Mouse (Mus musculus): ENCODE results near the gene Ank2. TPM values are rescaled to one million over a fixed set of nuclear protein-coding genes. Genes with fewer than 3 reads are reported as not detected.

The Ank2 gene
- polyA plus RNA-seq, 1 experiment from 2014 or later, result 19.6 TPM

- H3K27me3 ChIP-seq (ENCODE audit: insufficient read depth, low read length), result no peaks in the 10 kb centered on the region
- H3K27ac ChIP-seq (ENCODE audit: low read depth), result no peak overlapping the region
- H3K9me3 ChIP-seq (ENCODE audit: low read depth, low read length), result no peaks in the 10 kb centered on the region
- TF ChIP-seq CTCF (IDR thresholded peaks at IDR 0.05; ENCODE audit: low read depth), result no peak
- H3K4me1 ChIP-seq (ENCODE audit: insufficient read depth), result peaks cover 17% of the 10 kb centered on the region; the same call in 1 of the 2 replicates
- H3K9ac ChIP-seq, result no peak overlapping the region
- no peak for ATAC-seq (ENCODE audit: insufficient read depth)
- no peaks in the 10 kb centered on the region for H3K36me3 ChIP-seq (ENCODE audit: insufficient read depth)
- WGBS, result 46% methylated on average over 1 of the region's 1 CpGs
- no peak for DNase-seq
- no peak overlapping the region for H3K4me2 ChIP-seq
- H3K4me3 ChIP-seq (ENCODE audit: low read depth, low read length), result no peak overlapping the region
Measured at GRCm38 (mm10) chr3:127127611-127128010, 371.5 kb downstream of the Ank2 start.

DNA sequence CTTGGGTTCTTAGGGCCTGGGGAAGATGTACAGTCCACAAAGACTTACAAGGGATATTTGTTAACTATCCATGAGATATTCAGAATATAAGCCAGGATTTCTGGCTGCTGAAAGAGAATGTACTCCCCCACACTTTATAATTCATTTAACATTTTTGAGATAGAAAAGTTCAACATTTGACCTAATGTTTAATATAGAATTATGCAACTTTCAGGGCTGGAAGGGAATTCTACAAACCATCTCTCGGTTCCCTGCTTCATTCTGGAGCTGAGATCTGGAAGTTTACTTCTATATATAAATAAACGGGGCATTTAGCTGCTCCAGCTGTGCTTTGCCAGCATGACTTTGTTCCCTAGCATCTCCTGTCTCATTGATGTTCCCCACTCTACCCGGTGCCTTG lies 372.9 kb downstream of the Ank2 start:
- Histone ChIP-seq H3K36me3 (ENCODE audit: insufficient read depth) (no peaks in the 10 kb centered on the region), H3K4me1 (ENCODE audit: insufficient read depth) (peaks cover 17% of the 10 kb centered on the region; the same call in 1 of the 2 replicates), H3K4me3 (ENCODE audit: low read depth, low read length) (no peak overlapping the region), H3K9me3 (ENCODE audit: low read depth, low read length) (no peaks in the 10 kb centered on the region), H3K27me3 (ENCODE audit: insufficient read depth, low read length) (no peaks in the 10 kb centered on the region), H3K4me2 (no peak overlapping the region), H3K27ac (ENCODE audit: low read depth) (peak overlapping the region; percentile 18; the same call in 1 of the 2 replicates), H3K9ac (no peak overlapping the region)
- ATAC-seq (ENCODE audit: insufficient read depth) (peak; percentile 39; the same call in 1 of the 2 replicates), DNase-seq (peak; percentile 60)
- 21% methylated on average over 3 of the region's 3 CpGs for WGBS
- TF ChIP-seq CTCF (IDR thresholded peaks at IDR 0.05; ENCODE audit: low read depth), result no peak

DNA sequence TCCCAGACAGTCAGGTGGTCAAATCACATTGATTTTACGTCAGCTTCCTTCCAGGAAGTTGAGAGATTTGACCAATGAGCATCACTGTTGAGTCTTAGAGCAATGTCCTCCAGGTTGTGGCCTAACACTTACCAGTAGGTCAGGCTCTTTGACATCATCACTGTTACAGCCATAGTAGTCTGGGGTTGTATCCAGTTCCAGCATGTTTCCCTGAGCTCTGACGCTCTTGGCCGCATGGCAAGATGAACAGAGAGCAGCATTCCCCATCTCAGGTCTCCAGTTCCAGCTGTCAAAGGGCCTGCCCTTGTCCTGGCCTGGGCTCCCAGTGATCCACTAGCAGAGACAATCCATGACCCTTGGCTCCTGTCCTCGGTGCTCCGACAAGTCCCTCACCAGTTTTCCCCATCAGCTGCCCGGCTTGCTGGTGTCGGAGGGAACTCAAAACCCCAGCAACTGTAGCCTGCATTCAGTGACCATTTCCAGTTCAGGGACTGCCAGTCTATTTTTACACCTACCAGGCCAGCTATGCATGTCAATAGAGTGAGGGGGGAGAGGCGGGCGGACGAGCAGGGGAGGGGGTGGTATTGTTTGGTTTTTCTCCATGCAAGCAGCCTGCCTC lies 374.7 kb downstream of the Ank2 start:
- DNase-seq (peak; percentile 23), ATAC-seq (ENCODE audit: insufficient read depth) (peak; percentile 65)
- Histone ChIP-seq H3K36me3 (ENCODE audit: insufficient read depth) (no peaks in the 10 kb centered on the region), H3K27me3 (ENCODE audit: insufficient read depth, low read length) (no peaks in the 10 kb centered on the region), H3K27ac (ENCODE audit: low read depth) (peak overlapping the region; percentile 26; the same call in 1 of the 2 replicates), H3K9ac (no peak overlapping the region), H3K9me3 (ENCODE audit: low read depth, low read length) (no peaks in the 10 kb centered on the region), H3K4me1 (ENCODE audit: insufficient read depth) (peaks cover 17% of the 10 kb centered on the region; the same call in 1 of the 2 replicates), H3K4me2 (peak overlapping the region; percentile 25; the same call in 1 of the 2 replicates), H3K4me3 (ENCODE audit: low read depth, low read length) (no peak overlapping the region)
- TF ChIP-seq CTCF (IDR thresholded peaks at IDR 0.05; ENCODE audit: low read depth), result no peak
- WGBS, result 48% methylated on average over 10 of the region's 10 CpGs

DNA sequence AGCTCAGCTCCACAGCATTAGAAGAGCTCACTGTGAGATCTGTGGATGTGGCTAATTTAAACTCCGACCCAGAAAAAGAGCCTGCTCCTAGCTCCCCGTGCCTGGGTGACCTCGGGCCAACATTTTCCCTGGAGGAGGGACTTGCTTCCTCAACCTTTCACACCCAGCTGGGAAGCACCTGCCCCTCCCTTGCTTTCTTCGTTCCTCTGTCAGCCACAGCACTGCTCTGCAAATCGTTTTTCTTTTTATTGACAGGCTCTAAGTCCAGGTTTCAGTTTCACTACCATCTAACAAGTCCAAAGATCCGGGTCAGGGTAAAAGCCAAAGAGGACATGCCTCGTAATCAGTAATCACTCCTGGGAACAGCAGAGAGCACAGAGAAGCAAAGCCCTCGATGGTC lies 375.8 kb downstream of the Ank2 start:
- 20% methylated on average over 8 of the region's 8 CpGs for WGBS
- TF ChIP-seq CTCF (IDR thresholded peaks at IDR 0.05; ENCODE audit: low read depth), result no peak
- H3K36me3 ChIP-seq (ENCODE audit: insufficient read depth), result no peaks in the 10 kb centered on the region
- H3K27me3 ChIP-seq (ENCODE audit: insufficient read depth, low read length), result no peaks in the 10 kb centered on the region
- no peaks in the 10 kb centered on the region for H3K9me3 ChIP-seq (ENCODE audit: low read depth, low read length)
- ATAC-seq (ENCODE audit: insufficient read depth) (no peak), DNase-seq (no peak)
- H3K9ac ChIP-seq, result no peak overlapping the region
- no peak overlapping the region for H3K27ac ChIP-seq (ENCODE audit: low read depth)
- H3K4me1 ChIP-seq (ENCODE audit: insufficient read depth), result peaks cover 17% of the 10 kb centered on the region; the same call in 1 of the 2 replicates
- H3K4me2 ChIP-seq, result peak overlapping the region; percentile 16; the same call in 1 of the 2 replicates
- H3K4me3 ChIP-seq (ENCODE audit: low read depth, low read length), result no peak overlapping the region

DNA sequence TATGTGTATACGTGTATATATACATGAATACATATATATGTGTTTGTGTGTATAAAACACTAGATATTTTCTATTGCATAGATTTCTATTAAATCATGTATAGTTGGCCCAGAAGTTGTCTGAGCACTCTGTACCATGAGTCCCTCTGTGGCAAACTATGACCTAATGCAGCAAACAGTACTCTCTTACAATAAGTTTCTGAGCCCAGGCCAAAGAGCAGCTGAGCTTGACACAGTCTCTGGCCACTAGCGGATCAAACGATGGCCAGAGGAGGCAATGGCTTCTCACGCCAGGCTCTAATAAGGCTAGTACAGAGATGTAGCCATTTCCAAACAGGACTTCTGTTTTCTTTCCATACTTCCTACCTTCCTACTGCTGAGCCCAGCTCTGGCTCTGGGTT lies 380.4 kb downstream of the Ank2 start:
- no peak overlapping the region for H3K9ac ChIP-seq
- no peak overlapping the region for H3K4me3 ChIP-seq (ENCODE audit: low read depth, low read length)
- WGBS, result 85% methylated on average over 4 of the region's 4 CpGs
- no peaks in the 10 kb centered on the region for H3K4me1 ChIP-seq (ENCODE audit: insufficient read depth)
- no peaks in the 10 kb centered on the region for H3K36me3 ChIP-seq (ENCODE audit: insufficient read depth)
- no peak for TF ChIP-seq CTCF (IDR thresholded peaks at IDR 0.05; ENCODE audit: low read depth)
- ATAC-seq (ENCODE audit: insufficient read depth), result no peak
- no peak overlapping the region for H3K27ac ChIP-seq (ENCODE audit: low read depth)
- H3K4me2 ChIP-seq, result no peak overlapping the region
- no peak for DNase-seq
- H3K27me3 ChIP-seq (ENCODE audit: insufficient read depth, low read length), result no peaks in the 10 kb centered on the region
- H3K9me3 ChIP-seq (ENCODE audit: low read depth, low read length), result no peaks in the 10 kb centered on the region

- Histone ChIP-seq H3K27me3 (ENCODE audit: insufficient read depth, low read length) (no peaks in the 10 kb centered on the region), H3K9me3 (ENCODE audit: low read depth, low read length) (no peaks in the 10 kb centered on the region), H3K36me3 (ENCODE audit: insufficient read depth) (no peaks in the 10 kb centered on the region), H3K4me3 (ENCODE audit: low read depth, low read length) (no peak overlapping the region), H3K9ac (no peak overlapping the region), H3K4me2 (no peak overlapping the region), H3K4me1 (ENCODE audit: insufficient read depth) (no peaks in the 10 kb centered on the region), H3K27ac (ENCODE audit: low read depth) (no peak overlapping the region)
- DNase-seq, result no peak
- WGBS, result 70% methylated on average over 6 of the region's 6 CpGs
- TF ChIP-seq CTCF (IDR thresholded peaks at IDR 0.05; ENCODE audit: low read depth), result no peak
- ATAC-seq (ENCODE audit: insufficient read depth), result no peak
Measured at GRCm38 (mm10) chr3:127116226-127116625, 382.9 kb downstream of the Ank2 start.

DNA sequence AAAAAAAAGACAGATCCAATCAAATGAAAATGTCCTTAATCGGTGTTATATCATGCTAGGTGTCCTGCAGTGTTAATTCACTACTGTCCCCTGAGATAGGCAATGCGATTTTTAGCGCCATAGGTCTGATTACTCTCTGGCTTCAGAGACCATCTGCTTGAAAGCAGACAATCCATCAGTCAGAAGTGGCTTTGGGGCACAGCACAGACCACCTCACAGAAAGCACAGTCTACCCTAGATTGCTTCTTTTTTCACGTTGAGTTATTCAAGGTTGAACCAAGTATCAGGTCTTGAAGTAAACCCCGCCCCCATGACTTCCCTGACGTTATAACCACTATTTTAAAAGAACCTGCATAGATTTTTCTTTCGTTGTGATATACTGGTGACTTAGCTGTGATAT lies 385.9 kb downstream of the Ank2 start:
- Histone ChIP-seq H3K9ac (no peak overlapping the region), H3K9me3 (ENCODE audit: low read depth, low read length) (no peaks in the 10 kb centered on the region), H3K4me1 (ENCODE audit: insufficient read depth) (no peaks in the 10 kb centered on the region), H3K4me2 (no peak overlapping the region), H3K4me3 (ENCODE audit: low read depth, low read length) (no peak overlapping the region), H3K27ac (ENCODE audit: low read depth) (no peak overlapping the region), H3K36me3 (ENCODE audit: insufficient read depth) (no peaks in the 10 kb centered on the region), H3K27me3 (ENCODE audit: insufficient read depth, low read length) (no peaks in the 10 kb centered on the region)
- ATAC-seq (ENCODE audit: insufficient read depth), result no peak
- TF ChIP-seq CTCF (IDR thresholded peaks at IDR 0.05; ENCODE audit: low read depth), result no peak
- WGBS, result 70% methylated on average over 7 of the region's 7 CpGs
- no peak for DNase-seq
